Mouse (Mus musculus) liver, embryonic 12.5 days (tissue): ENCODE measurements around the gene Limd1. TPM values are rescaled to one million over a fixed set of nuclear protein-coding genes. Genes with fewer than 3 reads are reported as not detected.

Experiments
- ATAC-seq: fragments of 200-750 bp; cut with Nextera tagmentation; 2 replicates; pipeline ENCODE4 v1.8.0; 2017; ENCODE audit warnings: moderate number of reproducible peaks, mild to moderate bottlenecking, moderate library complexity
- H3K27ac ChIP-seq: fragments of 300-500 bp; sonication (generic); 2 replicates; pipeline ENCODE4 v1.5.1; 2016; ENCODE audit warnings: mild to moderate bottlenecking
- H3K27me3 ChIP-seq: fragments of 300-500 bp; sonication (generic); replicated peaks from 2 replicates; pipeline ENCODE4 v1.6.1; 2016; ENCODE audit warnings: mild to moderate bottlenecking, moderate library complexity
- H3K36me3 ChIP-seq: fragments of 300-500 bp; sonication (generic); 2 replicates; pipeline ENCODE4 v1.6.1; 2016; ENCODE audit warnings: mild to moderate bottlenecking, moderate library complexity
- H3K4me1 ChIP-seq: fragments of 300-500 bp; sonication (generic); 2 replicates; pipeline ENCODE4 v1.6.1; 2016
- H3K4me2 ChIP-seq: fragments of 300-500 bp; sonication (generic); 2 replicates; pipeline ENCODE4 v1.6.1; 2016; ENCODE audit warnings: mild to moderate bottlenecking, moderate library complexity
- H3K4me3 ChIP-seq: fragments of 300-500 bp; sonication (generic); 2 replicates; pipeline ENCODE4 v1.5.1; 2016; ENCODE audit warnings: mild to moderate bottlenecking, moderate library complexity
- H3K9ac ChIP-seq: fragments of 300-500 bp; sonication (generic); 2 replicates; pipeline ENCODE4 v1.6.1; 2016; ENCODE audit warnings: mild to moderate bottlenecking, moderate library complexity
- H3K9me3 ChIP-seq: fragments of 300-500 bp; sonication (generic); replicated peaks from 2 replicates; pipeline ENCODE4 v1.6.1; 2016; ENCODE audit warnings: mild to moderate bottlenecking, moderate library complexity
- WGBS: fragments of 180-500 bp; shearing (Covaris S2); methylation state at CpG from one replicate; pipeline ENCODE4 v1.1.7; 2016; ENCODE audit not compliant: insufficient replicate concordance; 5-methylcytosine and 5-hydroxymethylcytosine counted together
- polyA plus RNA-seq: library from polyadenylated mRNA; unstranded; fragments of >200 nt; fragmentation: Nextera tagmentation; extraction: Ambion mirVana; gene quantifications from 2 replicates; pipeline ENCODE4 v1.2.1, GENCODE M21; 2016

The Limd1 gene
- polyA plus RNA-seq, 1 experiment from 2014 or later: 30.9 TPM

- no peak for ATAC-seq
- Histone ChIP-seq H3K4me2 (no peak overlapping the region), H3K27ac (no peak overlapping the region), H3K9me3 (no peaks in the 10 kb centered on the region), H3K27me3 (no peaks in the 10 kb centered on the region), H3K36me3 (peaks cover 18% of the 10 kb centered on the region), H3K9ac (no peak overlapping the region), H3K4me3 (no peak overlapping the region), H3K4me1 (peaks cover 25% of the 10 kb centered on the region)
- 66% methylated on average over 4 of the region's 4 CpGs for WGBS
Measured at GRCm38 (mm10) chr9:123467141-123467620, 11.3 kb upstream of the Limd1 start.

DNA sequence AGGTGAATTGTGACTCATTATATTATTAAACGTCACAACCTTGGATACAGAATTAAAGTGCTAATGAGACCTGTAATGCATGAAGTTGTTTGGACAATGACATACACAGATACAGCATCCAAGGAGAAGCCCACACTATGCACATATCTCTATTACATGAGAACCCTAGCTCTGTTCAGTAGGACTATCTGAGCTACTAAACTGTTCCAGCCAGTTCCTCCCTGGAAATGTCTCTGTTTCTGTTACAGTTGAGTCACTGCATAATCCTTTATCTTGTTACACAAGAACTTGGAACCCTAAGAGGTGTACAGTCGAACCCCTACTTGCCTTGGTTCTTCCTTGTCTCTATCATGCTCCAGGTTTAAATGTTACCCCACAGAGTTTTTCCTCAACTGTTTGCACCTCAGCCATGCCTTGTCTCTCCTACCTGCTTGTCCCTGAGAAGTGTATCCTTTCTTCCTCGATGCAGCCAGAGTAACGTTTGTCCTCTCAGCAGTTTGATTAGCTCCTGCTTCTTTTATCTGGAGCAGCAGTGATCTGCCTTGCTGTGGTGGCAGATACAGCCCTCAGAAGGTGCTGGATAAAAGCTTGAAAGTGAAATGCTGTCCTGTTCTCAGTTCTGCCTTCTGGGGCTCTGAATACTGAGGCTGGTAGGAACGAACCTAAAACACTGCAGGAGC, 10.0 kb upstream of the Limd1 start:
- H3K4me1 ChIP-seq: peaks cover 25% of the 10 kb centered on the region
- no peak overlapping the region; the same call in 1 of the 2 replicates for H3K9ac ChIP-seq
- no peak overlapping the region for H3K4me3 ChIP-seq
- peak overlapping the region; percentile 64 for H3K27ac ChIP-seq
- no peaks in the 10 kb centered on the region for H3K27me3 ChIP-seq
- H3K4me2 ChIP-seq: peak overlapping the region; percentile 32
- 33% methylated on average over 5 of the region's 5 CpGs for WGBS
- H3K36me3 ChIP-seq: peaks cover 9% of the 10 kb centered on the region; the same call in 1 of the 2 replicates
- peak; percentile 88 for ATAC-seq
- H3K9me3 ChIP-seq: no peaks in the 10 kb centered on the region

DNA sequence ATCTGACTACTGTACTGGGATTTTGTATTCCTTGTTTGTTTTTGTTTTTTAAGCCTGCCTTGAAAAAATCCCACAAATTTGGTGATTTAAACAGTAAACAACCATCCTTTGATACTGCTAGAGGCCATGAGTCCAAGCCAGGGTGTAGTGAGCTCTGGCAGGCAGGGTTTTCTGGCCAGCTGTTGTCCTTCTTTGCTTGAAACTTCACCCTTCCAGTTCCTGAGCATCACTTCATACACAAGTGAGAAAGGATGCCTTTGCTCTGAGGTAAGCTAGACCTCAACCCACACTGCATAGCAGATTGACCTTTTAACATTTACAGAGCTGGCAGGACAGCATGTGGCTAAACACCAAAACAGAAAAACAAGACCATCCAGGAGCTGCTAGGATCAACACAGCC, 9.4 kb upstream of the Limd1 start:
- no peaks in the 10 kb centered on the region for H3K27me3 ChIP-seq
- H3K4me3 ChIP-seq: no peak overlapping the region
- peak; percentile 36; the same call in 1 of the 2 replicates for ATAC-seq
- H3K36me3 ChIP-seq: peaks cover 9% of the 10 kb centered on the region; the same call in 1 of the 2 replicates
- H3K4me2 ChIP-seq: peak overlapping the region; percentile 32
- peak overlapping the region; percentile 64 for H3K27ac ChIP-seq
- peaks cover 25% of the 10 kb centered on the region for H3K4me1 ChIP-seq
- H3K9ac ChIP-seq: no peak overlapping the region; the same call in 1 of the 2 replicates
- H3K9me3 ChIP-seq: no peaks in the 10 kb centered on the region

- Histone ChIP-seq H3K4me2 (no peak overlapping the region), H3K4me3 (no peak overlapping the region), H3K36me3 (no peaks in the 10 kb centered on the region), H3K27me3 (no peaks in the 10 kb centered on the region), H3K9ac (no peak overlapping the region), H3K27ac (no peak overlapping the region), H3K4me1 (peaks cover 21% of the 10 kb centered on the region), H3K9me3 (no peaks in the 10 kb centered on the region)
- no peak for ATAC-seq
Measured at GRCm38 (mm10) chr9:123473377-123473776, 5.1 kb upstream of the Limd1 start.

DNA sequence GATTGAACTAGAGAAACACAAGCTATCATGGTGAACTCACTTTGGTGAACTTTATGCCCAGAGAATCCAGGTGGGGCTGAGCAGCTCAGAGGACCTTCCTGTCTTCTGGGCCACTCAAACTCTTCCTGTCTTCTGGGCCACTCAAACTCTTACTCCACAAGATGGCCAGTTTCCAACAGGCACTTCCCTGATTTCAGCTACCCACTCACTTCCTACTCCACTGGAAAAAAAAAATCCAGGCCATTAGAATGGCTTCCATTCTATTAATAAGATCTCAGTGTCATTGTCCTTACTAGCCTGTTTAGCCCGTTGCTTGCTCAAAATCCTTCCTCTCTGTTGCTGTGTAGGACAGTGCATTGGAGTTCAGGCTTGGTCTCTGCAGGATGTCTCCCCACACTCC, 2.9 kb upstream of the Limd1 start:
- Histone ChIP-seq H3K4me1 (peaks cover 26% of the 10 kb centered on the region), H3K4me2 (no peak overlapping the region), H3K9ac (no peak overlapping the region), H3K4me3 (no peak overlapping the region), H3K27ac (no peak overlapping the region), H3K36me3 (peaks cover 5% of the 10 kb centered on the region; the same call in 1 of the 2 replicates), H3K9me3 (no peaks in the 10 kb centered on the region), H3K27me3 (no peaks in the 10 kb centered on the region)
- 68% methylated on average over 1 of the region's 1 CpGs for WGBS
- no peak for ATAC-seq

GRCm38 (mm10) chr9:123478031-123478585, 398 bp upstream of the Limd1 start:
- Histone ChIP-seq H3K4me3 (peak overlapping the region; percentile 80), H3K27me3 (no peaks in the 10 kb centered on the region), H3K9ac (peak overlapping the region; percentile 60), H3K27ac (peak overlapping the region; percentile 68; the same call in 1 of the 2 replicates), H3K4me2 (peak overlapping the region; percentile 88), H3K36me3 (peaks cover 29% of the 10 kb centered on the region), H3K9me3 (no peaks in the 10 kb centered on the region), H3K4me1 (peaks cover 51% of the 10 kb centered on the region)
- 2% methylated on average over 27 of the region's 29 CpGs for WGBS
- ATAC-seq: peak; percentile 50

DNA sequence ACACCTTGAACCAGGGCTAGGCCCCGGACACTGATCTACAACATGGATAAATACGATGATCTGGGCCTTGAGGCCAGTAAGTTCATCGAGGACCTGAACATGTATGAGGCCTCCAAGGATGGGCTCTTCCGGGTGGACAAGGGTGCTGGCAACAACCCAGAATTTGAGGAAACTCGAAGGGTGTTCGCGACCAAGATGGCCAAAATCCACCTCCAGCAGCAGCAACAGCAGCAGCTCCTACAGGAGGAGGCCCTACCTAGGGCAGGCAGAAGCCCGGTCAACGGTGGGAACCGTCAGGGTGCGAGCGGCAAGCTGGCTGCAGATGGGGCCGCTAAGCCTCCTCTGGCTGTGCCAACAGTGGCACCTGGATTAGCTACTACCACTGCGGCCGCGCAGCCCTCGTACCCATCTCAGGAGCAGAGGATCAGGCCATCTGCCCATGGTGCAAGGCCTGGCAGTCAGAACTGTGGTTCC, 727 bp downstream of the Limd1 start:
- ATAC-seq: peak; percentile 13
- no peaks in the 10 kb centered on the region for H3K27me3 ChIP-seq
- H3K9ac ChIP-seq: peak overlapping the region; percentile 88
- H3K27ac ChIP-seq: peak overlapping the region; percentile 90
- H3K4me2 ChIP-seq: peak overlapping the region; percentile 88
- peaks cover 38% of the 10 kb centered on the region for H3K36me3 ChIP-seq
- peak overlapping the region; percentile 80 for H3K4me3 ChIP-seq
- peaks cover 62% of the 10 kb centered on the region for H3K4me1 ChIP-seq
- 14% methylated on average over 17 of the region's 17 CpGs for WGBS
- no peaks in the 10 kb centered on the region for H3K9me3 ChIP-seq

- H3K27ac ChIP-seq: peak overlapping the region; percentile 90
- H3K36me3 ChIP-seq: peaks cover 45% of the 10 kb centered on the region
- peak overlapping the region; percentile 80 for H3K4me3 ChIP-seq
- H3K4me2 ChIP-seq: peak overlapping the region; percentile 88
- ATAC-seq: no peak
- 88% methylated on average over 8 of the region's 8 CpGs for WGBS
- peaks cover 69% of the 10 kb centered on the region for H3K4me1 ChIP-seq
- peak overlapping the region; percentile 88 for H3K9ac ChIP-seq
- no peaks in the 10 kb centered on the region for H3K9me3 ChIP-seq
- H3K27me3 ChIP-seq: no peaks in the 10 kb centered on the region
Measured at GRCm38 (mm10) chr9:123479876-123480252, 1.4 kb downstream of the Limd1 start.

- no peak for ATAC-seq
- Histone ChIP-seq H3K4me3 (peak overlapping the region; percentile 80), H3K4me2 (peak overlapping the region; percentile 88), H3K9ac (peak overlapping the region; percentile 88), H3K36me3 (peaks cover 50% of the 10 kb centered on the region), H3K4me1 (peaks cover 74% of the 10 kb centered on the region), H3K27me3 (no peaks in the 10 kb centered on the region), H3K27ac (peak overlapping the region; percentile 90), H3K9me3 (no peaks in the 10 kb centered on the region)
- WGBS: 60% methylated on average over 18 of the region's 18 CpGs
Measured at GRCm38 (mm10) chr9:123480253-123480921, 1.9 kb downstream of the Limd1 start.

DNA sequence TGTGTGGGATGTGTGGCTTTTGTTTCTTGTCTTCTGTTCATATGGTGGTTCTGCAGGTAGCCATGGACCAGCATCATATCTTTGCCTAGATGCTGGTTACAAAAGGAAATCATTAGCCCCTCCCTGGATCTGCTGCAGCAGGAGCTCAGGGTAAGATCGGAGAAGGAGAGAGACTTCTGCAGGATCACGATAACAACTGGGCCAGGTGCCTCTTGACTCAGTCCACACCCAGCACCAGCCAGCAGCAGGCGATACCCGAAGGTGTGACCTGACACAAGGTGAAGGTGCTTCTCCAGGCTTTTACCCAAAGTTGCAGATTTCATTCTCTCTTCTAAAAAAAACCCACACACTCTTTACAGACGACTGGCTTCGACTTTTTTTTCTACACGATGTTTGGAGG, 2.6 kb downstream of the Limd1 start:
- H3K9ac ChIP-seq: peak overlapping the region; percentile 88
- peak; percentile 86 for ATAC-seq
- no peaks in the 10 kb centered on the region for H3K27me3 ChIP-seq
- H3K36me3 ChIP-seq: peaks cover 57% of the 10 kb centered on the region
- no peaks in the 10 kb centered on the region for H3K9me3 ChIP-seq
- peak overlapping the region; percentile 80 for H3K4me3 ChIP-seq
- peaks cover 81% of the 10 kb centered on the region for H3K4me1 ChIP-seq
- peak overlapping the region; percentile 90 for H3K27ac ChIP-seq
- 37% methylated on average over 7 of the region's 7 CpGs for WGBS
- H3K4me2 ChIP-seq: peak overlapping the region; percentile 88

DNA sequence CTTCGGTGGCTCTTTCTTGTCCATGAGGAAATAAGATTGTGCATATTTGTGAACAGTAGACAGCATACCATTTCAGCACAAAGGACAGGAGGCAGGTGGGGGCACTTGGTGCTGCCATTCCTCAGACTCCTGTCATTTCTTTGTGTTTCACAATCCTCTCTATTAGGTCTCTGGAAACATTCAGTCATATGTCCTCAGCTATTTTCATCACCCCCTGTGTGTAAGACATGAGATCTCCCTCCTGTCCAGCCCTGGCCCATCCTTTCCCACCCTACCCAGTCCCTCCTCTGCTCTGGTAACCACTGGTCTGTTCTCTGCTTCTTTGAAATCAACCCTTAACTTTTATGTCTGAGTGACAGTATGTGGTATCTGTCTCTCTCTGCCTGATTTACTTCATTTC, 5.1 kb downstream of the Limd1 start:
- Histone ChIP-seq H3K27ac (peak overlapping the region; percentile 79; the same call in 1 of the 2 replicates), H3K4me2 (peak overlapping the region; percentile 88), H3K27me3 (no peaks in the 10 kb centered on the region), H3K9me3 (no peaks in the 10 kb centered on the region), H3K9ac (peak overlapping the region; percentile 14; the same call in 1 of the 2 replicates), H3K4me3 (no peak overlapping the region), H3K36me3 (peaks cover 82% of the 10 kb centered on the region), H3K4me1 (peaks cover 91% of the 10 kb centered on the region)
- 84% methylated on average over 1 of the region's 1 CpGs for WGBS
- ATAC-seq: no peak

GRCm38 (mm10) chr9:123484830-123485229, 6.3 kb downstream of the Limd1 start:
- no peak overlapping the region for H3K9ac ChIP-seq
- H3K36me3 ChIP-seq: peaks cover 91% of the 10 kb centered on the region
- H3K4me1 ChIP-seq: peaks cover 90% of the 10 kb centered on the region
- H3K4me3 ChIP-seq: no peak overlapping the region
- ATAC-seq: no peak
- no peak overlapping the region; the same call in 1 of the 2 replicates for H3K27ac ChIP-seq
- no peak overlapping the region for H3K4me2 ChIP-seq
- 80% methylated on average over 3 of the region's 3 CpGs for WGBS
- H3K27me3 ChIP-seq: no peaks in the 10 kb centered on the region
- no peaks in the 10 kb centered on the region for H3K9me3 ChIP-seq
